Mouse (Mus musculus) embryonic stem cell, embryonic (primary cell): ENCODE data around the gene Foxj3.
"Not testable (repeated sequence)": the region's sequence is repeated elsewhere in the genome, so short reads cannot be mapped to it uniquely, and the experiment has no call there.

ENCODE experiments used
- CTCF ChIA-PET, 4 experiments: fragments of 300-600 bp in 2 of 4; fragments of 350-600 bp in 2 of 4; sonication (Branson Sonifier 250); formaldehyde crosslinking; loops; one replicate each; lab custom pipeline; 2022; ENCODE audit warnings: inconsistent platforms in 2 of 4; lab: Charles Lee
- POLR2A ChIA-PET, 4 experiments: fragments of 300-600 bp in 2 of 4; fragments of 350-600 bp in 2 of 4; sonication (Branson Sonifier 250); formaldehyde crosslinking; loops; one replicate each; lab custom pipeline; 2022; ENCODE audit warnings: antibody characterized with exemption in 4 of 4, inconsistent platforms in 1 of 4; lab: Charles Lee

Foxj3 gene

GRCm38 (mm10) chr4:119536615-119537014 is at the start of gene Foxj3:
Gene Foxj3, plus strand, starts transcription at chr4:119537004.
- POLR2A ChIA-PET: interaction anchor here in 1 of 4 experiments (1.7 kb wide), 1 partner anchor 10 kb away, joined by 7 read pairs; no protein-coding TSS in a partner anchor
- CTCF ChIA-PET: not testable (repeated sequence)

DNA sequence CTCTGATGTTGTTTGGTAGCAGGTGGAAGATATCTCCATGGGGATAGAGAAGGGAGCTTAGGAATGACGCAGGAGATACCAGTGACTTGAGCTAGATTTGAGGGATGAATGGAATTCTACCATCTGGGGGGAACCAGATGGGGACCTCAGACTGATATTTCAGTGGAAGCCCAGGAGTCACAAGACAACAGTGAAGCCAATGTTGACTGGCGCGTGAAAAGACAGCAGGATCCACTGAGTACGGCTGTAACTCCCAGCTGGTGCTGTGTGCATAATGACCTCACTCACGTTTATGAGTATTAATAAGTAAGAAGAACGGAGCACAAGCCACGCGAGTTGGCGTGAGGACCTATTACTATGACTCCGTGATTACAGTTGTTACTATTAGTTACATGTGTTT is 47.1 kb upstream of the Foxj3 start:
- POLR2A ChIA-PET: no interaction called here
- CTCF ChIA-PET: interaction anchor here in 1 of 4 experiments (0.6 kb wide), 1 partner anchor 261 kb away, joined by 3 read pairs; no protein-coding TSS in a partner anchor

DNA sequence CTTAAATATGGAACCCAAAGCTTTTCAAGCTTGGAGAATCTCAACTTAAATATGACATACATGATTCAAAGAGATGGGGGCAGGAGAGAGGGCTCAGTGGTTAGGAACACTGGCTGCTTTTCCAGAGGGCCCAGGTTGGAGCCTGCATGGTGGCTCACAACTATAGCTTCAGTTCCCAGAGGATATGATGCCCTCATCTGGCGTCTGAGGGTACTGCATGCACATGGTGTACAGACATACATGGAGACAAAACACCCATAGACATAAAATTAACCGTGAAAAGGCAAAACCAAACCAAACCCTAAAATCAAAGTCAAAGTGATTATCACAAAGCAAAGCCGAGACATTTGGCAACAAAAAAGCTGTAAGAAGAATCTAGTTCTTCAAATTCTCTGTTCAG is 46.0 kb upstream of the Foxj3 start:
- ChIA-PET POLR2A (interaction anchor here in 3 of 4 experiments (0.6 to 1.7 kb wide), 7 partner anchors 15 to 196 kb away, joined by 3 to 10 read pairs (median 3); partner anchors contain the start of gene Ybx1 (in 1 of the 3)), CTCF (interaction anchor here (0.5 to 1.7 kb wide), 22 partner anchors 8 to 252 kb away, joined by 3 to 8 read pairs (median 3); partner anchors contain the start of gene Ccdc30 (in 1 of the 4))

DNA sequence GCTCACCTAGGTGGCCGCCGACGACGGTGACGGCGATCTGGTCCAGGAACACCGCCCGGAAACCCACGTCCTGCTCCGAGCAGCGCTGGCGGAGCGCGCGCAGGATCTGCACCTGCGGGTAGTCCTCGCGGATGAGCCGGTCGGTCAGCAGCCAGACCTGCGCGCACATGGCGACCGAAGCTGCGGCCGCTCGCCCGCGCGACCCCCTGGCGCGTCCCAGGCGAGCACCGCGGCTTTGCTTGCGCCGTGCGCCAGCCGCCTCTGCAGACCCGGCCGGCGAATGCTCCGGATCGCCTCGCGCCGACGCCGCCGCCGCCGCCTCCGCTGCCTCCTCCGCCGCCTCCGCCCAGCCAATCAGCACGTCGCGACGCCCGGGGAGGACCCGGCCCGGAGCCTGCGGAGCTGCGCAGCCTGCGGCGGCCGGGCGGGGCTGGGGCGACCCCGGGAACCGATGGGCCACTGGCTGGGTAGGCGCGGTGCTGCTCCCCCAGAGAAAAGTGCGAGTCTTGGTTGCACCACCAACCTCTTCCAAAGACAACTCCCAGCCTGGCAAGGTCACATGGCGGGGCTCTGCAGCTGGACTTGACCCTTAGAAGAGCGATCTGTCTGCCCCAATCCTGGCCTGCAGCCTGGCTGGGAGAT is 44.4 kb upstream of the Foxj3 start, which contains the start of gene Rimkla:
Gene Rimkla (minus strand): TSS at position 338 of the 642 bp plus-strand sequence.
- POLR2A ChIA-PET: interaction anchor here in 2 of 4 experiments (0.5 to 1.7 kb wide), 14 partner anchors 12 to 373 kb away, joined by 3 to 10 read pairs (median 3); partner anchors contain the start of genes Frg2f1 (in 1 of the 2) and Ybx1 (in 1 of the 2)
- CTCF ChIA-PET: interaction anchor here in 2 of 4 experiments (0.9 to 1.4 kb wide), 2 partner anchors 46 to 54 kb away, joined by 3 to 4 read pairs; no protein-coding TSS in a partner anchor

- CTCF ChIA-PET: no interaction called here
- POLR2A ChIA-PET: interaction anchor here in 2 of 4 experiments (0.6 to 1.2 kb wide), 6 partner anchors 46 to 139 kb away, joined by 3 read pairs; partner anchors contain the start of gene Frg2f1 (in 1 of the 2)
These were observed 43.9 kb upstream of the Foxj3 start for GRCm38 (mm10) chr4:119492933-119493327.

DNA sequence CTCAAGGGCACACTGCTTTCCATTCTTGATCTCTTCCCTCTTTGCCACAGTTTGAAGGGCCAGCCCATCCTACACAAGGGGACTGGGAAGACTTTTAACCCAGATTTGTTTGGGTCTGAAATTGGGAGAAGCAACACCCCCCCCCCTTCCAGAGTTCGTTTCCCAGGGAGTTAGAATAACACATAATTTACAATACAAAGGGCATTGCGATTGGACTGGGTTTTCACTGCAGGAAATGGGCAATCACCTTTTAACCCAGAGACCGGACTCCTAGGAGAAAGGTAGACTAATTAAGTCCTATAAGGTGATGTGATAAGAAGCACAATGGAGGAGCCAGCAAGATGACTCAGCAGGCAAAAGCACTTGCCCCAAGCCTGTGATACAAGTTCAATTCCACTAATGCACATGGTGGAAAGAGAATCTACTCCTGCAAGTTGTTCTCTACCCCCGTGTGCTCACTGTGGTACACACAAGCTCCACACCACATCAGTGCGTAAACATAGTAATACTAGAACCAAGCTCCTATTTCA is 38.4 kb upstream of the Foxj3 start:
- POLR2A ChIA-PET: interaction anchor here in 2 of 4 experiments (0.9 to 2.5 kb wide), 13 partner anchors 8 to 390 kb away, joined by 3 to 13 read pairs (median 4); partner anchors contain the start of genes Ppih (in 1 of the 2) and Slc2a1 (in 1 of the 2)
- CTCF ChIA-PET: interaction anchor here in 3 of 4 experiments (0.6 to 1.5 kb wide), 6 partner anchors 10 to 137 kb away, joined by 3 to 9 read pairs (median 3); no protein-coding TSS in a partner anchor

DNA sequence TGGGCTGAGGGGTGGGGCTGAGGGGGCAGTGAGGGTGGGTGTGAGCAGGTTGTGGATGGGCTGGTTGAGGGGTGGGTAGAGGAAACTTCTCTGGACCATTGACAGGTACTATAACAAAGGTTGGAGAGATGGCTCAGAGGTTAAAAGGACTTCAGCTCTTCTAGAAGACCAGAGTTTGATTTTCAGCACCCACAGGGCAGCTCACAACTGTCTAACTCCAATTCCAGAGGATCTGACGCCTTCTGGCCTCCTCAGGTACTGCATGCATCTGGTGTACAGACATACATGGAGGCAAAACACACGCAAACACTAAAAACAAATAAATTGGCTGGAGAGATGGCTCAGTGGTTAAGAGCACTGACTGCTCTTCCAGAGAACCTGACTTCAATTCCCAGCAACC is 25.2 kb upstream of the Foxj3 start:
- ChIA-PET CTCF (interaction anchor here in 3 of 4 experiments (0.7 to 1.9 kb wide), 6 partner anchors 9 to 29 kb away, joined by 3 to 8 read pairs (median 3); no protein-coding TSS in a partner anchor), POLR2A (interaction anchor here in 1 of 4 experiments (1.9 to 2.0 kb wide), 2 partner anchors 14 to 20 kb away, joined by 8 to 10 read pairs; no protein-coding TSS in a partner anchor)

DNA sequence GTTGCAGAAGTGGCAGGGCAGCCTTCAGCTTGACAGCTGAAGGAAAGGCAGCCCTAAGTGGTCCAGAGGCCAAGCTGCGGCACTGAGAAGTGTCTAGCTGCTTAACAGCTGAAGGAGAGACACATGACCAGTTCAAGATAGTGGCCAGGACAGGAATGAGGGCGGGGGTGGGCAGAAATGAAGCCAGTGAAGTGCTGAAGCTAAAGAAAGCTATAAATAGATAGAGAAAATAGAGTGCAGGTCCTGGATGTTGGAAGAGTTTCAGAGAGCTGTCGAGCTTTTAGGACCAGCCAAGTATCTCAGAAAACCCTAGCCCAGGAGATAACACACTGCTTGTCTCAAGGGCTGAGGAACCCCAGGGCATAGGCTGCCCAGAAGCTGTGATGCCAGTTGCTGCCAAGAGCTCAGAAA is 24.1 kb upstream of the Foxj3 start:
- POLR2A ChIA-PET: interaction anchor here in 2 of 4 experiments (0.9 to 2.0 kb wide), 6 partner anchors 8 to 119 kb away, joined by 3 to 10 read pairs (median 3); no protein-coding TSS in a partner anchor
- CTCF ChIA-PET: interaction anchor here in 3 of 4 experiments (0.6 to 1.9 kb wide), 5 partner anchors 18 to 663 kb away, joined by 3 to 8 read pairs (median 4); no protein-coding TSS in a partner anchor

GRCm38 (mm10) chr4:119523575-119523974 is 13.2 kb upstream of the Foxj3 start:
- ChIA-PET POLR2A (interaction anchor here in 1 of 4 experiments (1.0 kb wide), 1 partner anchor 10 kb away, joined by 3 read pairs; no protein-coding TSS in a partner anchor), CTCF (no interaction called here)

DNA sequence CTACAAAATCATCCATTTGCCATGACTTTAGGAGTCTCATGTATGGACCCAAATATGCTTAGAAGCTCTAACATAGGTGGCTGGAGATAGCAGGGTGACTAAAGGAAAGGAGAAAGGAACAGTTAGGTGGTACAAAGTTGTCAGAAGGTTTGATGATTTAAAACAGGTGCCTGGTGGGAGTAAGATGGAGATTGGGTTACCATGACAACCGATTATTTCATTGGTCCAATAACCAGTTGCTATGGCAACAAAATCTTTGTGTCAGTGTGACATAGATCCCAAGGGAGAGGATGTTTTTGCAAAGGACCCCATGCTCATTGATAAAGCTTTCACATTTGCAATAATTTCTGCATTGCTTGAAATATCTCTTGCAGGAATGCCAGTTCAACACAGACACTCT is 12.8 kb upstream of the Foxj3 start:
- ChIA-PET POLR2A (interaction anchor here in 1 of 4 experiments (1.0 kb wide), 1 partner anchor 11 kb away, joined by 3 read pairs; no protein-coding TSS in a partner anchor), CTCF (no interaction called here)

DNA sequence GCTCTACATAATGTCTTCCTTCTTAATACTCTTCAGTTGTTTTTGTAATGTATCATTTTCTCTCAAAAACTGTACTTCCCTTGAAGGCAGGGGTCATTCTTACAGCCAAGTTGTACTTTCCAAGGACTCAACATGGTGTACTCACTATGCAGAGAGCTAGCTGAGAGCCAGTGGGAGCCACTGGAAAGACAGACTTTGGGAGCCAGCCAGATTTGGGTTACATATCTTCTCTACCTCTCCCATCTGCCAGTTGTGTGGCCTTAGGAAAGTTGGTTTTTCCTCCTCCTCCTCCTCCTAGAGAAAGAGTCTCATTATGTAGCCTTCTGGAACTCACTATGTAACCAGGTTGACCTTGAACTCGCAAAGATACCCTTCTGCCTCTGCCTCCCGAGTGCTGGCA is 12.3 kb upstream of the Foxj3 start:
- POLR2A ChIA-PET: no interaction called here

GRCm38 (mm10) chr4:119526329-119526845 is 10.4 kb upstream of the Foxj3 start:
- POLR2A ChIA-PET: interaction anchor here in 1 of 4 experiments (1.7 kb wide), 1 partner anchor 21 kb away, joined by 3 read pairs; no protein-coding TSS in a partner anchor

More for the DNA sequence above, 12.3 kb upstream of the Foxj3 start:
- CTCF ChIA-PET: no interaction called here

GRCm38 (mm10) chr4:119531813-119532212 is 5.0 kb upstream of the Foxj3 start:
- ChIA-PET POLR2A (interaction anchor here in 2 of 4 experiments (0.7 to 1.3 kb wide), 5 partner anchors 9 to 129 kb away, joined by 3 to 4 read pairs (median 3); no protein-coding TSS in a partner anchor), CTCF (interaction anchor here (0.7 to 1.9 kb wide), 12 partner anchors 10 to 321 kb away, joined by 3 to 9 read pairs (median 3); no protein-coding TSS in a partner anchor)

More at GRCm38 (mm10) chr4:119526329-119526845, 10.4 kb upstream of the Foxj3 start:
- CTCF ChIA-PET: interaction anchor here in 1 of 4 experiments (0.9 kb wide), 1 partner anchor 61 kb away, joined by 3 read pairs; no protein-coding TSS in a partner anchor

GRCm38 (mm10) chr4:119535103-119535502 is 1.7 kb upstream of the Foxj3 start:
- CTCF ChIA-PET: interaction anchor here in 1 of 4 experiments (0.6 kb wide), 1 partner anchor 29 kb away, joined by 3 read pairs; no protein-coding TSS in a partner anchor
- POLR2A ChIA-PET: interaction anchor here in 2 of 4 experiments (0.9 to 1.8 kb wide), 5 partner anchors 11 to 98 kb away, joined by 3 to 8 read pairs (median 3); no protein-coding TSS in a partner anchor

- ChIA-PET CTCF (no interaction called here), POLR2A (interaction anchor here in 2 of 4 experiments (1.4 to 2.6 kb wide), 3 partner anchors 9 to 96 kb away, joined by 4 to 10 read pairs (median 7); no protein-coding TSS in a partner anchor)
These were observed 632 bp downstream of the Foxj3 start for GRCm38 (mm10) chr4:119537436-119537835.

GRCm38 (mm10) chr4:119539031-119539824 is 2.4 kb downstream of the Foxj3 start, which contains the start of gene Frg2f1:
Gene Frg2f1, minus strand, starts transcription at chr4:119539529.
- CTCF ChIA-PET: interaction anchor here in 2 of 4 experiments (0.6 to 1.2 kb wide), 5 partner anchors 18 to 901 kb away, joined by 3 read pairs; no protein-coding TSS in a partner anchor
- POLR2A ChIA-PET: interaction anchor here (0.5 to 5.6 kb wide), 49 partner anchors 11 to 1301 kb away, joined by 3 to 39 read pairs (median 3); partner anchors contain the start of genes Rimkla (in 2 of the 4), Slc2a1 (in 2 of the 4), AU022252 (in 1 of the 4) and Hivep3 (in 1 of the 4)
